Mouse (Mus musculus) heart, adult 2 months (tissue): ENCODE measurements around the gene Gm136.

ENCODE experiments used
- CTCF ChIP-seq: fragments of 200-600 bp; IDR thresholded peaks from 2 replicates; pipeline ENCODE4 v1.8.1; 2022; ENCODE audit warnings: antibody characterized with exemption, mild to moderate bottlenecking, moderate library complexity
- EP300 ChIP-seq: fragments of 200-500 bp; IDR thresholded peaks from 2 replicates; pipeline ENCODE4 v1.6.1; 2011; ENCODE audit warnings: low read depth, low read length, control low read depth; ENCODE audit not compliant: insufficient read depth
- POLR2A ChIP-seq: fragments of 200-500 bp; IDR thresholded peaks from 2 replicates; pipeline ENCODE4 v1.6.1; 2011; ENCODE audit warnings: mild to moderate bottlenecking, low read depth, low read length, control low read depth; ENCODE audit not compliant: insufficient read depth

DNA sequence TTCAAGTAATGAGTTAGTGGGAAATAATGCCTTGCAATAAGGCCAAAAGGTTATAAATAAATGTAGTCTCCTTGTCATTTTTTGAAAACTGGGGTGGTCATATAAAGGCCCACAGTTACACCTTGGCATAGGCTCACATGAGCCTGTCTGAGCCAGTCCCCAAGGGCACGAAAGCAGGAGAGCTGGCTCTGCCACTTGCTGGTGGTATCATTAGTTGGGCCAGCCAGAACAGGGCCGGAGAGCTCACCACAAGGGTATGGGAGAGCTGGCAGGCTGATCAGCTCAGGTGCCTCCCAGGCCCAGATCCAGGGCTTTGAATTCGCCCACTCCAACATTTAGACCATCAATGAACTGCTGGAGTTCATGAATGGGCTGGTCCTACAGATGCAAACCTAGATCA, 30.4 kb upstream of the Gm136 start:
- TF ChIP-seq CTCF (no peak), EP300 (no peak), POLR2A (no peak)
